Mouse (Mus musculus): ENCODE measurements around the gene Eif3g. TPM values are rescaled to one million over a fixed set of nuclear protein-coding genes. Genes with fewer than 3 reads are reported as not detected.

The Eif3g gene
- polyA plus RNA-seq, 1 experiment: 103 TPM

GRCm38 (mm10) chr9:20893590-20894343, 4.7 kb downstream of the Eif3g start:
- TF ChIP-seq POLR2A (IDR thresholded peaks at IDR 0.05; ENCODE audit: low read depth, low read length): no peak
- TF ChIP-seq CTCF (IDR thresholded peaks at IDR 0.05; ENCODE audit: extremely low read depth, insufficient read depth, insufficient read length, insufficient replicate concordance): no peak
- Histone ChIP-seq H3K36me3 (ENCODE audit: control insufficient read depth, insufficient read depth, low read length) (peaks cover 55% of the 10 kb centered on the region), H3K4me3 (ENCODE audit: extremely low read depth, insufficient read depth, insufficient read length) (no peak overlapping the region), H3K4me1 (ENCODE audit: control insufficient read depth, insufficient read depth, insufficient read length) (peaks cover 5% of the 10 kb centered on the region; the same call in 1 of the 2 replicates), H3K27me3 (ENCODE audit: control insufficient read depth, insufficient read depth, low read length) (no peaks in the 10 kb centered on the region), H3K27ac (ENCODE audit: insufficient read depth, low read length) (no peak overlapping the region)
- WGBS: 93% methylated on average over 13 of the region's 13 CpGs
- DNase-seq (ENCODE audit: low read depth in 1 of 2, low spot score in 2 of 2): no peak

- Histone ChIP-seq H3K36me3 (ENCODE audit: control insufficient read depth, insufficient read depth, low read length) (peaks cover 55% of the 10 kb centered on the region), H3K4me1 (ENCODE audit: control insufficient read depth, insufficient read depth, insufficient read length) (peaks cover 5% of the 10 kb centered on the region; the same call in 1 of the 2 replicates)
- 81% methylated on average over 5 of the region's 5 CpGs for WGBS
Observed at GRCm38 (mm10) chr9:20893069-20893468, 5.4 kb downstream of the Eif3g start.

GRCm38 (mm10) chr9:20892104-20892653, 6.2 kb downstream of the Eif3g start:
- WGBS: 84% methylated on average over 5 of the region's 5 CpGs
- DNase-seq (ENCODE audit: low read depth in 1 of 2, low spot score in 2 of 2): no peak
- TF ChIP-seq POLR2A (IDR thresholded peaks at IDR 0.05; ENCODE audit: low read depth, low read length) (no peak), CTCF (IDR thresholded peaks at IDR 0.05; ENCODE audit: extremely low read depth, insufficient read depth, insufficient read length, insufficient replicate concordance) (no peak)
- Histone ChIP-seq H3K27ac (ENCODE audit: insufficient read depth, low read length) (no peak overlapping the region), H3K4me3 (ENCODE audit: extremely low read depth, insufficient read depth, insufficient read length) (no peak overlapping the region), H3K27me3 (ENCODE audit: control insufficient read depth, insufficient read depth, low read length) (no peaks in the 10 kb centered on the region), H3K36me3 (ENCODE audit: control insufficient read depth, insufficient read depth, low read length) (peaks cover 55% of the 10 kb centered on the region), H3K4me1 (ENCODE audit: control insufficient read depth, insufficient read depth, insufficient read length) (no peaks in the 10 kb centered on the region)

More at GRCm38 (mm10) chr9:20893069-20893468, 5.4 kb downstream of the Eif3g start:
- Histone ChIP-seq H3K4me3 (ENCODE audit: extremely low read depth, insufficient read depth, insufficient read length) (no peak overlapping the region), H3K27me3 (ENCODE audit: control insufficient read depth, insufficient read depth, low read length) (no peaks in the 10 kb centered on the region), H3K27ac (ENCODE audit: insufficient read depth, low read length) (no peak overlapping the region)
- no peak for DNase-seq (ENCODE audit: low read depth in 1 of 2, low spot score in 2 of 2)
- no peak for TF ChIP-seq POLR2A (IDR thresholded peaks at IDR 0.05; ENCODE audit: low read depth, low read length)
- TF ChIP-seq CTCF (IDR thresholded peaks at IDR 0.05; ENCODE audit: extremely low read depth, insufficient read depth, insufficient read length, insufficient replicate concordance): no peak

GRCm38 (mm10) chr9:20891339-20892103, 6.9 kb downstream of the Eif3g start:
- H3K27me3 ChIP-seq (ENCODE audit: control insufficient read depth, insufficient read depth, low read length): no peaks in the 10 kb centered on the region
- H3K4me1 ChIP-seq (ENCODE audit: control insufficient read depth, insufficient read depth, insufficient read length): no peaks in the 10 kb centered on the region
- H3K27ac ChIP-seq (ENCODE audit: insufficient read depth, low read length): no peak overlapping the region
- 89% methylated on average over 26 of the region's 26 CpGs for WGBS
- TF ChIP-seq CTCF (IDR thresholded peaks at IDR 0.05; ENCODE audit: extremely low read depth, insufficient read depth, insufficient read length, insufficient replicate concordance) (no peak), POLR2A (IDR thresholded peaks at IDR 0.05; ENCODE audit: low read depth, low read length) (no peak)
- no peak overlapping the region for H3K4me3 ChIP-seq (ENCODE audit: extremely low read depth, insufficient read depth, insufficient read length)
- DNase-seq (ENCODE audit: low read depth in 1 of 2, low spot score in 2 of 2): no peak
- H3K36me3 ChIP-seq (ENCODE audit: control insufficient read depth, insufficient read depth, low read length): peaks cover 55% of the 10 kb centered on the region

- H3K27me3 ChIP-seq (ENCODE audit: control insufficient read depth, insufficient read depth, low read length): no peaks in the 10 kb centered on the region
- no peak overlapping the region for H3K4me3 ChIP-seq (ENCODE audit: extremely low read depth, insufficient read depth, insufficient read length)
- no peak overlapping the region for H3K27ac ChIP-seq (ENCODE audit: insufficient read depth, low read length)
- DNase-seq (ENCODE audit: low read depth in 1 of 2, low spot score in 2 of 2): no peak
- H3K4me1 ChIP-seq (ENCODE audit: control insufficient read depth, insufficient read depth, insufficient read length): no peaks in the 10 kb centered on the region
- H3K36me3 ChIP-seq (ENCODE audit: control insufficient read depth, insufficient read depth, low read length): peaks cover 47% of the 10 kb centered on the region
- WGBS: 96% methylated on average over 5 of the region's 5 CpGs
- no peak for TF ChIP-seq CTCF (IDR thresholded peaks at IDR 0.05; ENCODE audit: extremely low read depth, insufficient read depth, insufficient read length, insufficient replicate concordance)
- TF ChIP-seq POLR2A (IDR thresholded peaks at IDR 0.05; ENCODE audit: low read depth, low read length): no peak
Observed at GRCm38 (mm10) chr9:20890411-20890810, 8.0 kb downstream of the Eif3g start.

- DNase-seq (ENCODE audit: low read depth in 1 of 2, low spot score in 2 of 2): peak in 1 of 2 experiments; percentile 49
- Histone ChIP-seq H3K36me3 (ENCODE audit: control insufficient read depth, insufficient read depth, low read length) (peaks cover 39% of the 10 kb centered on the region), H3K27ac (ENCODE audit: insufficient read depth, low read length) (no peak overlapping the region), H3K27me3 (ENCODE audit: control insufficient read depth, insufficient read depth, low read length) (no peaks in the 10 kb centered on the region), H3K4me3 (ENCODE audit: extremely low read depth, insufficient read depth, insufficient read length) (no peak overlapping the region), H3K4me1 (ENCODE audit: control insufficient read depth, insufficient read depth, insufficient read length) (no peaks in the 10 kb centered on the region)
- WGBS: 64% methylated on average over 29 of the region's 29 CpGs
- TF ChIP-seq CTCF (IDR thresholded peaks at IDR 0.05; ENCODE audit: extremely low read depth, insufficient read depth, insufficient read length, insufficient replicate concordance) (no peak), POLR2A (IDR thresholded peaks at IDR 0.05; ENCODE audit: low read depth, low read length) (no peak)
Observed at GRCm38 (mm10) chr9:20889185-20890141, 9.0 kb downstream of the Eif3g start.
